Mouse (Mus musculus) spleen, postnatal 10 days (tissue): ENCODE results near the gene Fkbp2.
A peak's percentile ranks its signal among the peaks of the same experiment; 100 is the strongest.

Experiments
- DNase-seq, 2 experiments: peaks; one replicate each; pipeline ENCODE4 v3.0.0; 2021 to 2022; ENCODE audit warnings: low spot score in 2 of 2

Gene Fkbp2

DNA sequence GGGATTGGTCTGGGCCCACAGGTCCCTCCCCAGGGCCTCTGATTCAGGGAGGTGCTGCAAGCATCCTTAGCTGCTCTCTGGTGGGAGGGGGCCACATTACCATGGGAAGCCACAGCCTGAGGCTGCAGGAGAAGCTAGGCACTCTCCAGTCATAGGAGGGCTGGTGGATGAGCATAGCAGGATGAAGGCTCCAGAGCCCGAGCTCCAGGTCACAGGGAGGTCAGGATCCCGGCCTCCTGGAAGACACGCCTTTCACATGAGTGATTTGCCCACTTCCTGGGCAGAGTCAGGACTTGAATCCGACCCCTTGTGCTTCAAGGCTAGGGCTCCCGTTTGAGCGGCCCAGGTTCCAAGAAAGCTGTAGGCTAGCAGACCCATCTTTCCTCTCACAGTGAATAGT, 8.7 kb downstream of the Fkbp2 start:
- no peak for DNase-seq

GRCm38 (mm10) chr19:6970460-6971085, 9.7 kb downstream of the Fkbp2 start:
- no peak for DNase-seq

DNA sequence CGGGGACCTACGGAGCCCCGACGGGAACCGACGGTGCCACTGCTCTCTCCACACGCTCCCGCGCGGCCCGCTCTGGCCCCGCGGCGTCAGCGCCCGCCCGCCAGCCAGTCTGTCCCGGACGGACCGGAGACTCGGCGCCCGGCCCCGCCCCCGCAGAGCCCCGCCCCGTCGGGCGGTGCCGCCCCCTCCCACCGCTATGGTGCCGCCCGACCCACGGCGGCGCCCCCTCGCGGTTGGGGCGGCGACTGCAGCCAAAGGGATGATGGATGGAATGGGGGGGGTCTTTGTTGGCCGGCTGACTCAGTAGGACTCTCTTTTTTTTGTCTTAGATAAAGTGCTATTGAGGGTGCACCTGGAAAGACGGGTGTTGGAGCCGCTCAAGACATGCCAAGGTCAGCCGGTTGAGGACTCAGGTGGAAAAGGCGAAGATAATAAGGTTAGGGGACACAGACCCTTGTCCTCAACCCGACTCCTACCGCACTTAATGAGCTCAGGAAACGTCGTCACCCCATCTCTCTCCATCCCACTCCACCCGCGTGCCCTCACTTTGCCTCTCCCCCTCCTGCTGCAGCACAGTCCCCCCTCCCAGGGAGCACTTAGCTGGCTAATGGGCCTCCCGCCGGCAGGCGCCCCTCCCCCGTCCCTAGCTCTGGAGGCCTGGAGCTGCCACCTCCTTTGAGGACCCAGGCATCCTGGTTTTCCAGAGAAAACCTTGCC, 10.5 kb downstream of the Fkbp2 start:
- peak; percentile 70 to 82 for DNase-seq

DNA sequence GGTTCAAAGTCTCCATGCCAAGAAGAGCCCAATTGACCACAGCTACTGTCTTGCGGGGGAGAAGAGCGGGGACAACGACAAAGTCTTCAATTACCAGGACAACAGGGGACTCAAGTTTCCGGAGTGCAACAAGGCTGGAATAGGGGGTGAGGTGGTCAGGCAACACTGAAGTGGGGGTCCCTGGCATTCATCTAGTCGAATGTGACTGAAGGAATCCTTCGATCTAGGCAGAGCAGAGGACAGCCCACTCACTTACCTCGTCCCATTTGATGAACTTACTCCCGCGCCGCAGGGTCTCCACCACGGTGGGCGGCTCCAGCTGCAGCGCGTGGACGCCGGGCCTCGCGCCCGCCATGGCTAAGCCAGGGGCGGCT, 11.0 kb downstream of the Fkbp2 start:
- no peak for DNase-seq

GRCm38 (mm10) chr19:6968491-6969271, 11.6 kb downstream of the Fkbp2 start:
- no peak for DNase-seq

DNA sequence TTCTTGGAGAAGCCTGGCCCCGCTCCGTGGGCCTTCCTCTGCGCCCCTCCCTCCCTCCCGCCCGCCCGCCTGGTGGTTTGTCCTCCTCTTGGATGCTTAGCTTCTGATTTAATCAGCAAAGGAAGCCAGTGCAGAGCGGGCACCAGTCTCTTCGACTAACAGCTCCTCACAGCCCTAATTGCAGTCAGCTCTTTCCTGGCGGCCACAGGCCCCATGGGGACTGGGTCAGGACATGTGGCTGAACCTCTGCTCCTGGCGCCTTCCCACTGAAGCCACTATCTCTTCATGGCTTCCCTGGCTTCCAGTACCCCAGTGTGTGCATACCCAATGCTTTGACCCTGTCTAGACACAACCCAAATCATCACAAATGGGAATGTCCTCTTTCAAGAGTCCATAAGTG, 23.8 kb downstream of the Fkbp2 start:
- no peak for DNase-seq

DNA sequence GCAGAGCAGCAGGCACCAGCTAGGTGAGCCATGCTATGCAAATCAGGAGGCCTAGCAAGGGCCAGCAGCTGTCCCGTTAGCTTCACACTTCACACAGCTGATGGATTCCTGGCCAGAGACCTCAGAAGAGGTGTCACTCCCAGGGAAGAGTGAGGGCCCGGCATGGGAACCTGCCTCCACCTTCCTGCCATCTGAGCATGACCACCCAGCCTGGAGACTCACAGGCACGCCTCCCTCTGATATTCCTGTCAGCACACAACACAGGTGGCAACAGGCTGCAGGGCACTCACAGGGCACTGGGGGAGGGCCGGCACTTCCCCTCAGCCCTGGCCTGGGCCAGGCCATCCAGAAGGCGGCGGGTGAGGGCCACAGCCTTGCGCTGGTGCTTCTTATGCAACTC, 24.9 kb downstream of the Fkbp2 start:
- DNase-seq, result no peak

DNA sequence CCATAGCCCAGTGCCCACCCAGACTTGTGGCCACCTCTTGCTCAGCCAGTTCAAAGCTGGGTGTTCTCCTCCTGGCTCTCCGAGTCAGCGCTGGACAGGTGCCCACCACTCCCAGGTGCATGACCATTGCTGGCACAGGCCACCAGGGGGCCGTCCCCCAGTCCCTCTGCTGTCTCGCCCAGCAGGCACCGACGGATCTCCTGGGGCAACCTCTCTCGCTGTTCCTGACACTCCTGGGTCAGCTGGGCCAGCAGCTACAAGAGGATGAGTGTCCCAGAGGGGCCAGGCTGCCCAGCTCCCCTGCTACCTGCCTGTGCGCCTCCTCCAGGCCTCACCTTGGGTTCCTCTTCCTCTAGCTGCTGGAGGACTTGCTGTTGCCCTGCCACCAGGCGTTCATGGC, 26.3 kb downstream of the Fkbp2 start:
- DNase-seq, result peak in 1 of 2 experiments; percentile 61

GRCm38 (mm10) chr19:6952712-6953037, 27.6 kb downstream of the Fkbp2 start:
- DNase-seq, result no peak

DNA sequence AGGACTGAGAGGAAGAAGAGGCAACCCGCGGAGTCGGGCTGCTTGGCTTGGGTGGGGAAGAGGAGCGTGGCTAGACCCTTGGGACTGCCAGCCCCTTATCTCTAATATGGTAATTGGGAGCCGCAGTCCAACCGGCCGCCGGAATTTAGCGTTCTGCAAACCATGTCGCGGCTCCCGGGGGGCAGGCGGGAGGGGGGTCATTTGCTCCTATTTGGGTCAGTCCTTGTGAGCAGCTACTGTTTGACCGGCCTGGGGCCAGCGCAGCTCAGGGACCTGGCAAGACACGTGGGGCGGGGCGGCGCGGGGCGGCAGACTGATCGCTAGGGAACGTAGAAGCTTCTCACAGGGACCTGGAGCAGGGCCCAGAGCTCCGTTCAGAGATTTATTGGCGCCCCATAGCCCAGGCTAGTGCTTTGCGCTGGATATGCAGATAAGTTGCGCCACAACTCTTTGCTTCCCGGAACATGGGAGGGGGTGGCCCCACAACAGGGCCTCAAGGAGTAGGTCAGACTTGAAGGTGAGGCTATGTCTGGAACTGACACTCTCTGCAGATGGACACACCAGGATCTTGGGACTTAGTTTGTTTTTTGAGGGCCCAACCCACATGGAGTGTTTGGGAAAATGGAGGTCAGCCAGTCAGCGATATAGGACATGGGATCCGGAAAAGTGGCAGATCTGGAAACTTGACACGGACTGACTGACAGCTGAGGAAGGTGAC, 28.1 kb downstream of the Fkbp2 start:
- peak; percentile 66 to 73 for DNase-seq

- DNase-seq, result peak; percentile 69 to 82
Observed at GRCm38 (mm10) chr19:6951381-6951968, 28.8 kb downstream of the Fkbp2 start.

DNA sequence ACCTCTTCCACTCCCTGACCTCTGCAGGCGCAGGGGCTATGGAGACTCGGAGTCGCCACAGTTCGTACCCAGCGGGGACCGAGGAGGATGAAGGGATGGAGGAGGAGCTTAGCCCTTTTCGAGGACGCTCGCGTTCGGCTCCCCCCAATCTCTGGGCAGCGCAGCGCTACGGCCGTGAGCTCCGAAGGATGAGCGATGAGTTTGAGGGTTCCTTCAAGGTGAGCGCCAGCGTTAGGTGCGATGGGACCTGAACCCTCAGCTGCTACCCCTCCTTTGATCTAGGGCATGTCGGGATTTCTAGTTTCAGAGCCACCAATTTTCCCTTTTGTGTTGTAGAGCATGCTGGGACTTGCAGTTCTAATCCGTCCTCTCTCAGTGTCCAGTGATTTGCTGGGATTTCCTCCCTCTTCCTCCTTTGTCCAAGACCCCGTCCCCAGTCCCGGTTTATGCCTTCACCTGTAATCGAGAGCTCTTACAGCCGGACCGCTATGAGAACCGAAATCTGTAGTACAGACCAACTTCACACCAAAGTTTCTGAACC, 29.6 kb downstream of the Fkbp2 start:
- no peak for DNase-seq

DNA sequence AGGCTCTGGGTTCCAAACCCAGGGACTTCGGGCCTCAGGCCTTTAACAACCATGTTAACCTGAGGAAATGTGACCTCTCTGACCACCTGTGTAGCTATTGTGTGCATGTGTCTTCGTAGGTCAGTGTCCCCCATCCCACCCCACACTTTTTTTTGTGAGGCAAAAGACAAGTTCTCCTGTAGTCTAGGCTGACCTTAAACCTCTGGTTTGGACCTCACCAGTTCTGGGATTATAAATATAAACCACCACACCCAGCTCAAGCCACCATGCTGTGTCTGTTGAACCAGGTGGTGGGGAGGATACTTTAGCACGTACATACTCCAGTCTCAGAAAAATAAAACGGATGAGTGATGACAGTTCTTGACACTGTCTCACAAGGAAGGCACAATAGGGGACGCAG, 30.4 kb downstream of the Fkbp2 start:
- no peak for DNase-seq

DNA sequence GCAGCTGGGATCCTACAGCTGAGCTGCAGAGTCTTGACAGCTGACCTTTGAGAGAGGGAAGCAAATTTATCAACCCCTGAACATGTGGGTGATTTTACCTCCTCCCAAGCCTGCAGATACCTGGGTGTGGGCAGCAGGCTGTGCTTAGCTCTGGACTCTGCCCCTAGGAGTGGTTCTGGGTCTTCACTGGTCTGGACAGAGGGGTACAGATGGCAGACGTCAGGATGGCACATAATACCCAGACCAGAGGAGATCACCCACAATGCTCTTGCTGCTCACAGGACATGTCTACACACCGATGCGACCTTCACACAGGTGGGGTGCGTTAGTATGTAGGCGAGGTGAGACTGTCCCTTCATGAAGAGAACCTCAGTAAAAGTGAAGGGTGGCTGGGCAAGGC, 30.8 kb downstream of the Fkbp2 start:
- no peak for DNase-seq

- DNase-seq, result no peak
Observed at GRCm38 (mm10) chr19:6948186-6948585, 32.1 kb downstream of the Fkbp2 start.

DNA sequence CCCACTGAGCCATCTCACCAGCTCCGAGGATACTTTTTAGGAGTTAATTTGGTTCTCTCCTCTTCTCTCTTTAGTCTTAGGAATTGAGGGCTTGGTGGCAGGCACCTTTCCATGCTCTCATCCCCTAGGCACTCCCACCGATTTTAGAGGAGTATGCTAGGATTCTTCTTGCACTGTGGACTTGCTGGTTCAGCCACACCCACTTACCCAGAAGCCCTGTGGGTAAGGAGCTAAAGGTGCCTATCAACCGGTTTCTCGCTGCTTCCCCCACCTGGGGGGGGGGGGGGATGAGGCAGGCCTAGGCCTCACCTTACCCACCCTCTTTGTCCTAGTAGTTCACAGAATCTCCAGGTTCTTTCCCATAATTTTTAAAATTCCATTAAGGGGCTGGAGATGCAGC, 32.6 kb downstream of the Fkbp2 start:
- no peak for DNase-seq

DNA sequence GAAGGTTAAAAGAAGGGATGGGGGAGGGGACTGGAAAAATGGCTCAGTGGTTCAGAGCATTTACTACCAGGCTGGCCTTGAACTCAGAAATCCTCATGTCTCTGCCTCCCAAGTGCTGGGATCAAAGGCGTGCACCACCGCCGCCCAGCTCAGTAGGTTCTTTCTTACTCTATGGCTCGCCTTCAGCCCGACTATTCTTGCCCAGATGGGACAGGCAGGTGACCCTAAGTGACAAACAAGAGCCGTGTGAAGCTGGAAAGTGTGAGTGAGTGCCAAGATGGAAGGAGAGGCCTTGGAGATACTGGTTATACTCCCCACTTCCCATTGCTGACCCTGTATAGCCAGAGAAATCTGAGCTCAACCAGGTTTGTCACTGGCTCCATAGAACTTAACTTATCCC, 36.6 kb downstream of the Fkbp2 start:
- DNase-seq, result no peak

GRCm38 (mm10) chr19:6942764-6943163, 37.5 kb downstream of the Fkbp2 start:
- no peak for DNase-seq

DNA sequence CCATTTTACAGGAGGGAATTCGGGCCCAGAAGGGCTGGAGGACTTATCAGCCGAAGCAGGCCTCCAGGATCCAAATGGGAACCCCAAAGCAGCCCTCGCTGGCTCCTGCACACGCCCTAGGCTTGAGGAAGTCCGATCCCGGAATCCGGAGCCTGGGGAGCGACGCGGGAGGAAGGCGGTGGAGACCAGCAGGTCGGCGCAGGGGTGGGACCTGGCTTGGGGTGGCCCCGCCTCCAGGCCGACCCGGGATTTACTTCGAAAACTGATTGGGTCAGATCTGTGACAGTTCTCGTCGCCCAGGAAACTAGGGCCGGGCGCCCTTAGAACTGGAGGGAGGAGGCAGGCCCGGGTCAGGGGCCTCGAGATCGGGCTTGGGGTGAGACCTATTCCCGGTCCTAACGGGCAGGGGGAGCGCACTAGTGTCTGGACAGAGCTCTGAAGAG, 38.0 kb downstream of the Fkbp2 start, which contains the start of gene Gpr137:
Gene Gpr137 (minus strand): TSS at position 232 of the 443 bp plus-strand sequence.
- peak; percentile 87 to 93 for DNase-seq

GRCm38 (mm10) chr19:6941372-6942248, 38.7 kb downstream of the Fkbp2 start, which contains the start of gene Bad:
TSS of gene Bad (plus strand) at chr19:6941861.
- DNase-seq, result peak; percentile 95 to 97
